Mouse (Mus musculus): ENCODE results near the gene Lrp1.

The Lrp1 gene

DNA sequence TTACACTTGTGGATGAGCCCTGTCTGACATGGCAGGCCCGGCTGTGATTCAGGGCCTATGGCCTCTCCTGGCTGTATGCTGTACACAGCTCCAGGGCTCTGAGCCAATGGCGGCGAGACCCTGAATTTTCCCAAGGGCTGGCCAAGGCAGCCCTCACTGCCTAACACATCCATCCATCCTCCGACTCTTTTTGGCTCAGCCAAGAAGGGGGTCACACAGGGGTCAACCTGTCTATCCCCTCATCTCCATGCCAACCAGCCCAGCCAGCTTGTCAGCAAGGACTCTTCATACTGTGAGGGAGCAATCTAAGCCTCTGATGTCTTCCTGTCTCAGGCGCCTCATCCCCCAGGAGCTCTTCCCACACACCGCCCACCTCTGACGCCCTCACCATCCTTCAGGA lies 29.4 kb downstream of the Lrp1 start:
- DNase-seq, result no peak

- DNase-seq, result no peak
Observed at GRCm38 (mm10) chr10:127590831-127591451, 30.0 kb downstream of the Lrp1 start.

GRCm38 (mm10) chr10:127590256-127590655 lies 30.7 kb downstream of the Lrp1 start:
- DNase-seq, result no peak

DNA sequence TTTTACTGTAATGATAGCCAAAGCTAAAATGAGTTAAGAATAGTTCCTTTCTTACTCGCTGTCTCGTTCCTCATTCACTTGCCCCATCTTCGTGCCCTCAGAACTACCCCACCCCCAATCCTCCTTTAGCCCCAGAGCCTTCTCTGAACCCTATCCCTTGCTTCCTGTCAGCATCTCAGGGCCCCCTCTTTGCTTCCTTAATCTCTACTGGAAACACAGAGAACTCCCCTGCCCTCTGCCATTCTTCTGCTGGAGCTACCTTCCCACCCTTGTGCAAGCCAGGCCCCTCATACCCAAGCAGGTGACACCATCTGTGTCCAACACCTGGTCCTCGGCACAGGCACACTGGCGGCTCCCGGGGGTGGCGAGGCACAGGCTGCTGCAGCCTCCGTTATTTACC lies 33.2 kb downstream of the Lrp1 start:
- DNase-seq, result no peak

GRCm38 (mm10) chr10:127586209-127586608 lies 34.7 kb downstream of the Lrp1 start:
- DNase-seq, result no peak

- no peak for DNase-seq
Observed at GRCm38 (mm10) chr10:127585598-127585997, 35.4 kb downstream of the Lrp1 start.

DNA sequence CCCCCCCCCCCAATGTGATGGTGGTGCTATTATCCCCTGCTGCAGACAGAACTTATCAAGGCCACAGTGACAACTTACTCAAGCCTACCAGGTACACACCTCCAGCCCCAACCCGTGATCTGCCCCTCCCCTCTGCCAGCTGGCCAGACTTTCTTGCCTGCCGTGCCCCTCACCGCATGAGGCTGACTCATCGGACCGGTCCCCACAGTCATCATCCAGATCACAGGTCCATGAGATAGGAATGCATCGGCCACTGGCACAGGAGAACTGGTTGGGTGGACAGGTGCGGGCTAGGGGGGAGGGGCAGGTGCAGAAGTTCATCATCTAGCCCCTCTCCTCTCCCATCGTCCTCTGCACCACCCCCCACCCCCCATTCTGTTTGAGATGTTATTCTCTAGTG lies 37.3 kb downstream of the Lrp1 start:
- DNase-seq, result no peak

DNA sequence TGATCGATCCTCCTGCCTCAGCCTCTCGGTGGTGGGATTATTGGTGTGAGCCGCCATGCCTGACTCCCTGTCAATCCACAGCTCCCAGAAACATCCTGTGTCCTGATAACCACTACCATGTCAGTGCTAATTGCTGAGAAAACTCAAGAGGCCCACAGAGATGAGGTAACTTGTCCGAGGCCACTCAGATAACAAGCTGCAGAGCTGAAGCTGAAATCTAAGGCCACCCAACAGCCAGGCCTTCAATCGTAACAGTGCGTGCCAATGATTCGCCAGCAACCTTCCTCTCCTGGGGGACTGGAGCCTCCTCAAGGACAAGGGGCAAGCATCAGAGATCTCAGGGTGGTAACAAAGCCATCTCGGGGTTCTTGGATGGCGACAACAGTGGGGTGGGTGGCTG lies 39.7 kb downstream of the Lrp1 start:
- no peak for DNase-seq

DNA sequence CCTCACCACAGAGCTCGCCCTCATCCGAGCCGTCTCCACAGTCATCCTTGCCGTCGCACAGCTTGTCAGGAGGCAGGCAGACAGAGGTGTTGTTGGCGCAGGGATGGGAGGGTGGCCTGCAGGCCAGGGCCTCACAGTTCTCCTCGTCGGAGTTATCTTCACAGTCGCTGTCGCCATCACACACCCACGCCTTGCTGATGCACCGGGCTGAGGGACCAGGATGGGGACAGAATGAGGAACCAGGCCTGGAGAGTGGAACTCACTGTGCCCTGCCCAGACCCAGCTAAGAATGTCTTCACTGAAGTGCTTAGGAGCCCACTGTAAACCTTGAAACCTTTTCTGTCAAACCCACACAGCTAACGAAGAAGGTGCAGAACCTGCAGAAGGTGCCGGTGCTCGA lies 43.0 kb downstream of the Lrp1 start:
- DNase-seq, result peak; percentile 65

DNA sequence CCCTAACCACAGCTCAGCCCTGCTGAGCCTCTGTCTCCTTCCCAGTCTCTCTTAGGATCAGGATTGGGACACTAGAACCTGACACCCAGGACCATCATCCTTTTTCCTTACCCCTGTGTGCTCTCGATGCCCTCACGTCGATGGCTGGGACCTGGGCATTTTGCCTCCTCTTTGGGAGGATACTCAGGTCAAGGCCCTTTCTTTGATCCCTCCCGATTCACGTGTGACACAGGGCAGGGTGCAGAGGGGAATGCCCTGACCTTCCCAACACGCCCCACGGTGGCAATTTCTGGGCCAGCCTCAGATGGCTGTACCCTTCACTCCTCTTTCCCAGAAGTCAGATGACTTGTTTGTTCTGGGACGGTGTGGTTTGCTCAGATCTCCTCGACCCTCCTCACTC lies 43.8 kb downstream of the Lrp1 start:
- DNase-seq, result no peak

- peak; percentile 85 for DNase-seq
Observed at GRCm38 (mm10) chr10:127576381-127576961, 44.5 kb downstream of the Lrp1 start.

DNA sequence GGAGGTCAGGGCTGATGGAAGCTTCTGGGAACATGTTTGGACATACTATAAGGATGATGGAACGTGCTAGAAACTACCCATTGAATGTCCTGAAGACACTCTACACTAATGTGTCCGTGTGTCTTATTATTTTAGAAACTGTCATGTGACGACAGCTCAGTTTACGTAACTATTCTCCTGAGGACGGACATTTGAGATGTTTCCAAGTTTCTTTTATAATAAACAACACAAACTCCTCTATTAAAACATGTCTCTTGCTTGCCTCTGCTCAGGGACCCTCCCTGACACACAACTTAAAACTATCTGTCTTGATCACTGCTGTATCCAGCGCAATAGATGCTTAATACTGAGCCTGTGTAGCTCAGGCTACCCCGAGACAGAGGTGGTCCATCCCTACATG lies 45.2 kb downstream of the Lrp1 start:
- no peak for DNase-seq

DNA sequence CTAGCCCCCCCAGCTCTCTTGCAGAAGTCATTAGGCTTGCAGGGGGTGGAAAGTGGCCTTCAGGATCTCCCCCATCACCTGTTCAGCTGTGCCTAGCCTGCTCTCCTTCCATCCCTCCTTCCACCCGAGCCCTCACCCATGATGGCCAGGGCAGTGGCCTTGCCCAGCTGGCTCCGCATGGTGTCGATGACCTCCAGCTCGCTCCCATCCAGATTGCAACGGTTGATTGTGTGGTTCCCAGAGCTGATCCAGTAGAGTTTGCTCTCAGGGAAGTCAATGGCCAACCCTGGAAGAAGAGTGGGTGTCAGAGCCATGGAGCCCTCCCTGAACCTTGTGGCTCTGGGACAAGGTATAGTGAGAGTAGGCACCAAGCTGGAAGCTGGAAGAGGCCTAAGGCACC lies 48.7 kb downstream of the Lrp1 start:
- DNase-seq, result no peak

GRCm38 (mm10) chr10:127570937-127571641 lies 49.9 kb downstream of the Lrp1 start:
- peak; percentile 34 for DNase-seq

DNA sequence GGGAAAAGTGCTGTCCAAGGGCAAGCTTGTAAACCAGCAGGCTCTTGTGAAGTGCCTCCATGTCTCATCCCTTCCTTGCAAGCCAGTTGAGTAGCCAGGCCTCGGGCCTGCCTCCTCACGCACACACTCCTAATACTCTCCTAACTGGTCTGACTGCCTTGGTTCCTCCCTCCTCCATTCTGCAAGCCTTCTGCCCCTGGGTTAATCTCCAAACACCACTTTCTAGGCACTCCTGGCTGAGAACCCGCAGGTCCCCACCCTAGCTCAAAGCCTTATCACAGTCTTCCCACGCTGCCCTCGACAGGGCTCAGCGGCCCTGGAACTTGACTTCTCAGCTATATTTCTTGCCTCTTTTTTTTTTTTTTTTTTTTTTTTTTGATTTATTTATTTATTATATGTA lies 50.6 kb downstream of the Lrp1 start:
- peak; percentile 34 for DNase-seq

- DNase-seq, result peak; percentile 90
Observed at GRCm38 (mm10) chr10:127569450-127569849, 51.5 kb downstream of the Lrp1 start.

GRCm38 (mm10) chr10:127566553-127567326 lies 54.2 kb downstream of the Lrp1 start:
- DNase-seq, result no peak

DNA sequence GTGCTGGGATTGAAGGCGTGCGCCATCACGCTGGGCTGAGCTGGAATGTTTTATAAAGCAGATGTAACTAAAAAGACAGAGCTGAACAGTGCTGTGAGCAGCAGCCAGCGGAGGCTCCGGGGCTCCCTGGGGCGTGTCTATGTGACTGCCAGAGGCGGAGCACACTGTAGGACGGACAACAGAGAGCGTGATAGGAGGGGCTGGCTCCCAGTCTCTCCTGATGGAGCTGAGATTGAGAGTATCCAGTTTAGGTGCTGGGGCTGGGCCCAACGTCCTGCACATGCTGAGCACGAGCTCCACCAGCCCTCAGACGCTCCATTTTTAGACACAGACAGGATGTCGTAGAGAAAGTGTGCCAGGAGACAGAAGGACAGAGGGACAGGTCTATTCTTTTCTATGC lies 56.6 kb downstream of the Lrp1 start:
- DNase-seq, result peak; percentile 33

GRCm38 (mm10) chr10:127563840-127564239 lies 57.1 kb downstream of the Lrp1 start:
- DNase-seq, result peak; percentile 11

- DNase-seq, result no peak
Observed at GRCm38 (mm10) chr10:127561145-127561544, 59.8 kb downstream of the Lrp1 start.

DNA sequence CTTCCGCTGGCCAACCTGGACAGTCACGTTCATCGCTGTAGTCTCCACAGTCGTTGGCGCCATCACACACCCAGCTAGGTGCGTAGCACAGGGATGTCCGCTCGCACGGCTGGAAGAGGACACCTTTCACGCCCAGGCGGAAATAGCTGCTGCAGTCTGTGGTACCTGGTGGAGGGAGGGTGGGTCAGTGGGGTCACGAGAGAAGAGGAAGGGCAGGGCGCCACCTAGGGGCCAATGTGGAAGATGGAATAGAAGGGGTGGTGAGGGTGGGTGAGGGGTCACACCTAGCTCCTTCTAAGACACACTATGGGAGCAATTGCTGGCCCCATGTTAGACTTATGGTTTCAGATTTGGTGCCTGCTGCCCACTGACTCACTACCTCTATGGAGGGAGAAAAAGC lies 63.6 kb downstream of the Lrp1 start:
- no peak for DNase-seq

- DNase-seq, result peak; percentile 22
Observed at GRCm38 (mm10) chr10:127555703-127556102, 65.2 kb downstream of the Lrp1 start.

- no peak for DNase-seq
Observed at GRCm38 (mm10) chr10:127549892-127550291, 71.1 kb downstream of the Lrp1 start.

DNA sequence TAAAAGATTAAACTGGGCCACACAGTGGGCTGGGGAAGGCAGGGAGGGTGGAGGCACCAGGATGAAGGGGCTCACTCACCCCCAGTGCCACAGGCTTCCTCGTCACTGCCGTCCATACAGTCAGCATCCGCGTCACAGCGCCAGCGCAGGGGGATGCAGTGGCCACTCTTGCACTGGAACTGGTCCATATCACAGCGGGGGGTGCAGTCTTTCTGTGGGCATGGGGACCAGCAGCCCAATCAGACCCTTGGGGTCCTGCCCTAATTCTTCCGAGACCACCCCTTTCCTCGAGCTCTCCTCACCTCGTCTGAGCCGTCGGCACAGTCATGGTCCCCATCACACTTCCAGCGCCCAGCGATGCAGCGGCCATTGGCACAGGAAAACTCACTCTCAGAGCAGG lies 72.7 kb downstream of the Lrp1 start:
- no peak for DNase-seq
